Mouse (Mus musculus) adrenal gland, postnatal 10 days (tissue): ENCODE measurements at regions not wholly inside any gene's neighbourhood (a gene's known extent, or its start where the extent isn't known, plus 50 kb on each side); places are given as distances from the start of the nearest gene placed in this dataset.

ENCODE experiments used
- DNase-seq: peaks from one replicate; pipeline ENCODE4 v3.0.0; 2021; ENCODE audit warnings: mixed read lengths

GRCm38 (mm10) chr3:149167997-149168396 lies 177.6 kb upstream of the Adgrl2 start:
- no peak for DNase-seq

- no peak for DNase-seq
Observed at GRCm38 (mm10) chr3:149164804-149165203, 174.4 kb upstream of the Adgrl2 start.

DNA sequence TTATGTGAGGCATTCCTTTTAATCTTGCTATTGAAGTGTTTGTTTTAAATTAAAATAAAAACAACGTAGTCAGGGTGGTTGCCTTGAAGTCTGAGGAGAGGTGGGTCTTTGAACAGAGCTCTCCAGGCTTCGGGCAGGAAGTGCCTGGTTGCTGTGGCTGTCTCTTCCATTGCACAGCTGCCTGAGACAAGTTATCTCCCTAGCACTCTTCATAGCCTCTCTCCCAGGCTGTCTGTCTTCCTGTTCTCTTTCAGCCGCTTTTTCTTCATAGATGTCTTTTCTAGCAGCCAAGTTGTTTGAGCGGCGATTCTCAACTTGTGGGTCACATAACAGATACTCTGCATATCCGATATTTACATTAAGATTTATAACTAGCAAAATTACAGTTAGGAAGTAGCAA lies 173.2 kb upstream of the Adgrl2 start:
- DNase-seq, result no peak

GRCm38 (mm10) chr3:149160833-149161232 lies 170.5 kb upstream of the Adgrl2 start:
- DNase-seq, result no peak

GRCm38 (mm10) chr3:149157381-149157780 lies 167.0 kb upstream of the Adgrl2 start:
- DNase-seq, result no peak

DNA sequence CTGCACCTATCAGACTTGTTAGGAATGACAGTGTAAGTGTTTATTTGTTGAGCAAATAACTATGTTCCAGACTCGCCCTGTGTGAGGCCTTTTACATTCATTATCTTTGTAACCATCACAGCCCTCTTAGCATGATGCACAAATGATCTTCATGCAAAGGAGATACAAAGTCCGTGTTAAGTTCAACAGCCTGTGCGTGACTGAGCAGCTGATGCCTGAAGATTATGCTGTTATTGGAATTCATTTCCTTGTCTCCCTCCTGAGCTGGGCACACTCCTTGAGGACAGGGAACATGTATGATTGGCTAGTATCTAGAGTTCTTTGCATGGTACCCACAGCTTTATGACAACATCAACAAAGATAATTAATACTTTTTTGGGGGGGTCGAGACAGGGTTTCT lies 162.0 kb upstream of the Adgrl2 start:
- DNase-seq, result no peak

DNA sequence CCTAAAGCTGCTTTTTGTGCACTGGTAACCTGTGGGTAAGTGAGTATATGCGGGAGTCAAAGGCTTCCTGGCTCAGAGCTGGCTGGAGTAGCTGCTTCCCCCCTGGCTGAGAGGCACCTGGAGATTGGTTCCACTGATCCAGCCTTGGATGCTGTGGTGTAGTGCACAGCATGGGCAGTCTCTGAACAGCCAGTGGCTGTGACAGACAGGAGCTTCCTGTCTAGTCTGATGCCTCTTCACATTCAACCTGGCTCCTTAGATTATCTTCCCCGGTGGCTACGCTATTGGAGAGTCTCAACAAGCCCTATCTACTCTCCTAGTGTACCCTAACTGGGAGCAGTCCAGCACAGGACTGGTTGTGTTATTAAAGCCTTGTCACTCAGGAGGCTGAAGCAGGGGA lies 160.4 kb upstream of the Adgrl2 start:
- DNase-seq, result no peak

DNA sequence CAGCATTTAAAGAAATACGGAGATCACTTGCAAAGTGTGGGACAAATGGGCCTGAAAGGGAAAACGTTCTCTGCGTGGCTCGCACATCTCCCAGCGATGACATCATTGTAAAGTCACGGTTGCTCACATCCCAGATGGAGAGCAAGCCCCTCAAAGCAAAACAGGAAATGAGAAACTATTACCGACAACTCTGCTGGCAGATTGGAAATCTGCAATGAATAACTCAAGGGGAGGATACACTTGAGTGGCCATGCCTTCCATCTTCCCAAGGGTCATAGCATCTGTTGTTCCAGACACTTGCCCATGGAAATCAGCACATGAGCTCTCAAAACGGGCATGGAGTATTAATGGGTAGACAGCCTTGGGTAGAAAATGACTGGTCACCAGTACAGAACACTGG lies 158.3 kb upstream of the Adgrl2 start:
- DNase-seq, result no peak

- DNase-seq, result no peak
Observed at GRCm38 (mm10) chr3:149147916-149148315, 157.6 kb upstream of the Adgrl2 start.

DNA sequence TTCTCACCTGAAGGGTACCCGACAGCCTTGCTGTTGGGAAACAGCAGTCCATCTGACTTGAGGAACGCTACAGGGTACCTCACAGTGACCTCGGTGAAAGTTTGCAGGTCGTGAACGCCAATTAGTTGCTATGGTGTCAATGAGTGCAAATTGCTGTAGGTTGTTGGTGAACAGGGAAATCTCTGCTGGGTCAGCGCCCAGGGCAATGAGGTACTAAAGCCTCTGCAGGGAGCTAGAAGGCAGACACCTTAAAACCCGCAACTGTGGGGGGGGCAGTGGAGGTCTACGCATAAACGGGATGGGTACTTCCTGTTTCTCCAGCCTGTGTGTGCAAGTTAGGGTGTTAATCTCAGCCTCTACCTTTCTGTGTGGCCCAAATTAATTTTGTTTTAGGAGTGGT lies 156.3 kb upstream of the Adgrl2 start:
- no peak for DNase-seq

DNA sequence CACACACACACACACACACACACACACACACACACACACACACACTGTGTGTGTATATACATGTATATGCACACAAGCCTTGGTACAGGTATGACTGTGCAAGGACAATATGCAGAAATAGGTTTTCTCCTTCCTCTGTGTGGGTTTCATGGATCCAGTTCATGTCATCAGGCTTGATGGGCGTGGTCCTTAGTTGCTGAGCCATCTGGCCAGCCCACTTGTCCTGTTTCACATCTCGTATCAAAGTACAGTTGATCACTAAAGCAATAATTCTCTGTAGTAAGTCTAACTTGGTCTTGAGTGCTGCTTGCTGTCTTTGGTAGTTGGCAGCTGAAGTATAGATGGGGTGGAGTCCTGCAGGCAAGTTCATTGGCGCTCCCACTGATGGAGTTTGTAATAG lies 150.1 kb upstream of the Adgrl2 start:
- DNase-seq, result no peak

DNA sequence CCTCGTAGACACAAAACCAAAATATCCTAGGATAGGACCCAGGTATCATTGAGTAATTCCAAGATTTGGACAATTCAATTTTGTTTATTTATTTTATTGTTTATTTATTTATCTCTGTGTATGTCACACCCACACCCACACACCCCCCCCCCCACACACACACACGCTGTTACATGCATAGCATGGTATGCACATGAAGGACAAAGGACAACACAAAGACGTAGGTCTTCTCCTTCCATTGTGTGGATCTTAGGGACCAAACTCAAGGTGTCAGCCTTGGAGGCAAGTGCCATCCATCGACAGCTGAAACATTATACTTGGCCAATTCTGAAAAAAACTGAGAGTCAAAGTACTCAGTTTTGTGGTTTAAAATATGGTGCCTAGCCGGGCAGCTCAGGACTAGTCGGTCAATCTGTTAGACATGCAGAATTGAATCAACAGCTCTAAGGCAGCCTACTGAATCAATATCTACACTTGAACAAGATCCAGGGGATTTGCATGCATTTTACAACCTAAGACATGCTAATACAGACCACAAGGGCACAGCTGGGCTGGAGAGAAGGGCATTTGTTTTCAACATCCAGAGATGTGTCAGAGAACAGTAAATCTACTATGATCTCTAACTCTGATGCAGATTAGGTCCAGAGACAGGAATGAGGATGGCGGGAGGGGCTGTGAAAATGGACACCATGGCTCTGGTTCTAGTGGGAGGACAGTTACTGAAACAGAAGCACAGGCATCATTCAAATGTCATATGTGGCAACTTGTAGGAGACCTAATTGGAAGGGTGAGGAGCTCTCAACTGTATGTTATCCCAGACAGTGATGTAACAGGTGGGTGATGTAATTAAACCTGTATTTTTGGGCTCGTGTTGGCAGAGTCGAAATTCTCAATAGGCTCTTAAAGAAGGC lies 143.9 kb upstream of the Adgrl2 start:
- DNase-seq, result no peak

DNA sequence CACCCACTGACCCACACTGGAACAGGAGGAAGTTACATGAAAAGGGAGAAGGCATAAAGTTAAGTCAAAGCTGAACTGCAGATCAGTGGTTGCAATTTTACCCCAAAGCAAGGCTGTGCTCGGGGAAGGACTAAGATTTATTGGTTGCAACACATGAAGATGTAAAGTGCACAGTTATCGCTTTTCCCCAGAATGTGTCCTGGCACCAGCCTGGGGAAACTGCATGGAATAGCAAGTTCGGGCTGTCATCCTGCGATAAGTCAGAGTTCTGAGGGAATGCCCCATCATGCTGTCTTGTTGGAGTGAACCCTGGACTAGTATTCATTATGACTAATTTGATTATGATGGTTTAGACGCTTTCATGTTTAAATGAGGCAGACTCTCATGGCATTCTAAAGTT lies 128.5 kb upstream of the Adgrl2 start:
- no peak for DNase-seq

GRCm38 (mm10) chr3:149117684-149118056 lies 127.3 kb upstream of the Adgrl2 start:
- DNase-seq, result no peak

GRCm38 (mm10) chr3:149117018-149117683 lies 126.8 kb upstream of the Adgrl2 start:
- peak; percentile 18 for DNase-seq

DNA sequence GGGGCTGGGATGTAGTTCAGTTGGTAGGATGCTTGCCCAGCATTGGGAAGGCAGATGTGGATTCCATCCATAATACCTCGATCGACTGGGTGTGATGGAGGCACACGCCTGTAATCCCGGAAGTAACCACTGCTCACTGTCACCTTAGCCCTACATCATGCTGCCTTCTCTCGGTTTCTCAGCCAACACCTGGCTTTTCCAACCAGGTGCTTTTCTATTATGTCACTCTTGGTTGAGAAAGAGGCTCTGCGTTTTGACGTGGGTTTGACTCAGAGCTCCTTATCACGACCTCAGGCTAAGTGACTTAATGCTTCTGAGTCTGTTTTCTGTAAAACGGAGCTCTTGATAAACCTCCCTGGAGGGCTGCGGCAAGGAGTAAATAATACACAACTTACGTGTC lies 126.2 kb upstream of the Adgrl2 start:
- no peak for DNase-seq

DNA sequence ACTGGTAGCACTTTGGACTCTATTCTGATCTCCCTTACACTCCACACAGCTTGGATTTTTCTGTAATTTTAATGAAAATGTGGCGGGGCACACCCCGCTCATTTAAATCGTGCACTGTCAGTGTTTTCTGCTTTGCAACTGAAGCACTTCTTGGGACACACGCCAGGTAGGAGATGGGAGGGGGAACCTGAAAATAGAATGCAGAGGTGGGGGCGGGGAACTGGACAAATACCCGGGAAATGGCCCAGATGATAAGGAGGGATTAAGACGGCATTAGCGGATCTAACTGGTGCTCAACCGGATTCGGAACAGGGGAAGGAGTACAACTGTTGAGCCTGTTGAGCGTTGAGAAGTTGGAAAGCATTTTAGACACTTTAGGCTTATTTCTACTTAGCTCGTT lies 125.5 kb upstream of the Adgrl2 start:
- no peak for DNase-seq

GRCm38 (mm10) chr3:149112878-149113277 lies 122.5 kb upstream of the Adgrl2 start:
- no peak for DNase-seq

DNA sequence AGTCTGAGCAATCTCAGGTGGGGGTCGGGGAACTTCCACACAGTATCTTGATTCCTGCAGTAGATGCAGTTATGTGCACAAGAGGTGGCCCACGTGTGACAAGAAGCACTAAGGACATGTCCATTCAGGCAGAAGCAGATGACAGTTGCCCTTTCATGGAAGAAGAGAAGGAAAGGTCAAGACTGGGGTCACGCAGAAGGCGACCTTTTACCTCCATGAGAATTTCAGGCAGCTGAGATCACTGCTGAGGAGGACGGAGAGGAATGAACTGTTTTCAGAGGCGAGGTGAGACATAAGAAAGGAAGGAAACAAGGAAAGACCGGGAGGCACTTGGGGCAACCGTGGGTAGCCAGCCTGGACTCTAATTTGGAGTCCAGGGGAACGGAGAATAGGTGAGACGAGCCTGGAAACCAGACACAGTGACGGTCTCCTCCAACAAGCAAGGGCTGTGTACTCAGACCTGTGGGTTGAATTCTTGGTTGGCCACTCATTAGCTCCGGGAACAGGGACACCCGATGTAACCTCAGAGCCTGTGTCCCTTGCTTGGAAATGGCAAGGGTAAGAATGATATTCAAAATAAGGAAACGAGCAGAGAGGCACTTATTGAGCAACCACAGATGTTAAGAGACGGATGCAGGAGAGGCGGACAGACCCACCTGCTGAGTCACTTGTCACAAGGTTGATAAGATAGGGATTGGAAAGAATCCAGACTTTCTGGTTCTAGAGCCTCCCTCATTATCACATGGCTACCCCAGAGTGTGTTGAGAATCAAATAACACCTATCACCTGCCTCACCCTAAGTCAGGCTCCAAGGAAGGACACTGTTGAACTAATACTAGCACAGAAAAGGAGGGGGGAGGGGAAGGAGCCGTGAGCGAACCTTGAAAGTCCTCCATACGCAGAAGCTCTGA lies 121.4 kb upstream of the Adgrl2 start:
- DNase-seq, result peak; percentile 45

GRCm38 (mm10) chr3:149110831-149111230 lies 120.5 kb upstream of the Adgrl2 start:
- no peak for DNase-seq

DNA sequence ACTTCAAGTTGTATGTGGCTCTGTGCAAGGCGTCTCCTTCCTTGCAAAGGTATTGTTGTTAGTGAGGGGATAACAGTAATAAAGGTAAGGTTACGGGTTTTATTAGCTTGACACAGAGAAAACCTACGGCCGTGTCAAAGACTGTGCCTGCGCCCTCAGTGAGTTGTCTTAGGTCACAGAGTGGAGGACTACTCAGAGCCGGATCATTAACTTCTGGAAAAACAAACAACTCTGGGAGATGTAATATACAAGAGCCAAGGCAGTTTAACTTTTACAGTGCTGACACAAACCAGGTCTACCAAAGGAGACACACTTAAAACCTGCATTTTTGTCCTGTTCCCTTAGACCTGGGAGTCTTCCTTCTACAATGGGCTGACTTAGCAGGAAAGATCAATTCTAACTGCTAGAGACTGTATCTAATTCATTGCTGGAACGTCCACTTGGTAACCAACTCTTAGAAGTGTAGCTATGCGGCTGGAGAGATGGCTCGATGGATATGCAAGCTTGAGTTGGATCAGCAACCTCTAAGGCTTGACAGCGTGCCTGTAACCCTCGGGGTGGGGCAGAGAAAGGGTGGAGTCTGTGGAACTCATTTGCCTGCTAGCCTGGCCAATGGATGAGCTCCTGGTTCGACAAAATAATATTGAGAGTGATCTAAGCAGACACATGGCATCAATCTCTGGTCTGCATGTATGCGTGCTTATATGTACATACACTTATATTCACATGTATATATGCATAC lies 115.5 kb upstream of the Adgrl2 start:
- DNase-seq, result no peak

GRCm38 (mm10) chr3:149105181-149105580 lies 114.8 kb upstream of the Adgrl2 start:
- no peak for DNase-seq
